Mouse (Mus musculus) MEL (cell line): Measurements from ENCODE around the gene Lrp11.

ENCODE experiments used
- CHD1 ChIP-seq: IDR thresholded peaks from 2 replicates; pipeline ENCODE4 v1.6.1; 2012; ENCODE audit warnings: low read depth, mild to moderate bottlenecking, inconsistent platforms, low read length, improper control_type of control experiment
- CTCF ChIP-seq, 3 experiments: IDR thresholded peaks in 2 of 3; conservative IDR thresholded peaks in 1 of 3; 2 replicates each; pipeline ENCODE4 v1.5.1; 2011 to 2012; ENCODE audit warnings: low read length in 3 of 3, low read depth in 2 of 3, mild to moderate bottlenecking in 2 of 3, improper control_type of control experiment in 1 of 3, inconsistent platforms in 1 of 3, mixed read lengths in 1 of 3, moderate library complexity in 1 of 3; ENCODE audit not compliant: control insufficient read depth in 1 of 3, insufficient read depth in 1 of 3, poor library complexity in 1 of 3, severe bottlenecking in 1 of 3
- E2F4 ChIP-seq: IDR thresholded peaks from 2 replicates; pipeline ENCODE4 v1.6.1; 2011; ENCODE audit warnings: low read depth, low read length, improper control_type of control experiment, borderline replicate concordance
- EP300 ChIP-seq, 2 experiments: IDR thresholded peaks; 2 replicates each; pipeline ENCODE4 v1.6.1; 2011; ENCODE audit warnings: improper control_type of control experiment in 2 of 2, low read length in 2 of 2, low read depth in 1 of 2, mild to moderate bottlenecking in 1 of 2
- KAT2A ChIP-seq: conservative IDR thresholded peaks from 2 replicates; pipeline ENCODE4 v1.6.1; 2012; ENCODE audit warnings: low read depth, low read length, improper control_type of control experiment, inconsistent platforms
- MAFK ChIP-seq: IDR thresholded peaks from 2 replicates; pipeline ENCODE4 v1.6.1; 2011; ENCODE audit warnings: low read depth, mild to moderate bottlenecking, low read length, improper control_type of control experiment, borderline replicate concordance
- MAZ ChIP-seq: IDR thresholded peaks from 2 replicates; pipeline ENCODE4 v1.6.1; 2012; ENCODE audit warnings: low read depth, mild to moderate bottlenecking, inconsistent platforms, low read length, improper control_type of control experiment
- MEF2A ChIP-seq: IDR thresholded peaks from 2 replicates; pipeline ENCODE4 v1.6.1; 2014; ENCODE audit warnings: low read depth, mild to moderate bottlenecking, inconsistent platforms, low read length, improper control_type of control experiment; ENCODE audit not compliant: poor library complexity, insufficient replicate concordance, severe bottlenecking; ENCODE audit errors: extremely low read depth
- MXI1 ChIP-seq: IDR thresholded peaks from 2 replicates; pipeline ENCODE4 v1.6.1; 2011; ENCODE audit warnings: mild to moderate bottlenecking, low read depth, low read length, improper control_type of control experiment
- POLR2A ChIP-seq, 2 experiments: IDR thresholded peaks; 2 replicates each; pipeline ENCODE4 v1.6.1; 2011 to 2012; ENCODE audit warnings: low read length in 2 of 2, mild to moderate bottlenecking in 2 of 2, control low read depth in 1 of 2, improper control_type of control experiment in 1 of 2, low read depth in 1 of 2, moderate library complexity in 1 of 2; ENCODE audit not compliant: control insufficient read depth in 1 of 2, insufficient read depth in 1 of 2, poor library complexity in 1 of 2
- RCOR1 ChIP-seq: IDR thresholded peaks from 2 replicates; pipeline ENCODE4 v1.6.1; 2012; ENCODE audit warnings: low read depth, mild to moderate bottlenecking, inconsistent platforms, low read length, improper control_type of control experiment
- TAL1 ChIP-seq: IDR thresholded peaks from 2 replicates; pipeline ENCODE4 v1.6.1; 2012; ENCODE audit warnings: mild to moderate bottlenecking, inconsistent platforms, low read length, moderate library complexity, mixed read lengths
- USF2 ChIP-seq, 2 experiments: IDR thresholded peaks; 2 replicates each; pipeline ENCODE4 v1.6.1; 2011 to 2012; ENCODE audit warnings: improper control_type of control experiment in 2 of 2, low read length in 2 of 2, borderline replicate concordance in 1 of 2, inconsistent platforms in 1 of 2, low read depth in 1 of 2, mild to moderate bottlenecking in 1 of 2; ENCODE audit not compliant: insufficient read depth in 1 of 2
- ZMIZ1 ChIP-seq: IDR thresholded peaks from 2 replicates; pipeline ENCODE4 v1.6.1; 2012; ENCODE audit warnings: low read depth, mild to moderate bottlenecking, inconsistent platforms, low read length, improper control_type of control experiment, moderate library complexity

- TF ChIP-seq ZMIZ1 (no peak), CTCF (IDR thresholded peaks at IDR 0.05 in 2 of 3, conservative IDR thresholded peaks at IDR 0.05 in 1 of 3; ENCODE audit: control insufficient read depth in 1 of 3, insufficient read depth in 1 of 3, low read depth in 2 of 3, low read length in 3 of 3, poor library complexity in 1 of 3, severe bottlenecking in 1 of 3) (no peak), USF2 (IDR thresholded peaks at IDR 0.05; ENCODE audit: borderline replicate concordance in 1 of 2, insufficient read depth in 1 of 2, low read depth in 1 of 2, low read length in 2 of 2) (no peak), MAZ (no peak), EP300 (IDR thresholded peaks at IDR 0.05; ENCODE audit: low read depth in 1 of 2, low read length in 2 of 2) (no peak), POLR2A (IDR thresholded peaks at IDR 0.05; ENCODE audit: control insufficient read depth in 1 of 2, insufficient read depth in 1 of 2, low read depth in 1 of 2, low read length in 2 of 2, poor library complexity in 1 of 2) (no peak), CHD1 (no peak), KAT2A (no peak), E2F4 (no peak), RCOR1 (no peak), TAL1 (no peak), MAFK (no peak), MXI1 (no peak), MEF2A (no peak)
Measured at GRCm38 (mm10) chr10:7630951-7631720, 41.5 kb downstream of the Lrp11 start.
